Mouse (Mus musculus) WW6 (cell line): ENCODE results near the gene Camk1d.

Experiments used
- DNase-seq: peaks from one replicate; pipeline ENCODE4 v3.0.0-alpha.2; 2013; ENCODE audit warnings: low read depth, low spot score

Camk1d gene

GRCm38 (mm10) chr2:5663499-5663898 is 50.8 kb downstream of the Camk1d start:
- DNase-seq = no peak

GRCm38 (mm10) chr2:5661946-5662345 is 52.4 kb downstream of the Camk1d start:
- DNase-seq = no peak

DNA sequence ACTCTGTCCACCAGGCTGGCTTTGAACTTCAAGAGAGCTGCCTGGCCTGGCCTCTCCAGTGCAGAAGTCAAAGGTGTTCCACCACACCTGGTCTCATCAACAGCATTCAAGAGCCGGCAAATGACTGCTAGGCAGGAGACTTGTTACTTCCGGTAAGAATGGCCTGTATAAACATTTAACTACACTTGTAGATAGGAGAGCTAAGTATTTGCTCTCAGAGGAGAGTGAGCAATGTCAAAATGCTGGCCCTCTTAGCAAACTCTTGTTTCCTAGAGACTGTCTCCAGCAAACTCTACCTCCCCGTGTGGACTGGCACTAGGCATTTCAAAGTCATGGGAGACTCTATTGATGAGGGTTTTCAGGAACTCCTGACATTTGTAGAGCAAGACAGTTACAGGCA is 56.3 kb downstream of the Camk1d start:
- no peak for DNase-seq

DNA sequence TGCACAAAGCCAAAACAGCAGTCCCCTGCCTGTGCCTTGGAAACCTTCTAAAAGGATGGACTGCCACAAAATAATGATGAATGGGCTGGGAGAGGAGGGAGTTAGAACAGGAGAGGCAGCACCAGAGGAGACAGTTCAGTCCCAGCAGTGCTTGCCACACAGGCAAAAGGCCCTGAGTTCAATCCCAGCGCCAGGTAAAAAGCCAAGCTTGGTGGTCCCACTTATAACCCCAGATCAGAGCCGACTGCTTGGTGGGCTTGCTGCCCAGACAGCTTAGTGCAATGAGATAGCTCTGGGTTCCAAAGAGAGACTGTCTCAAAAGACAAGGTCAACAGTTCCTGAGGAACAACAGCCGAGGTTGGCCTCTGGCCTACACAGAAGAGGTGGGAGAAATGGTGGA is 58.0 kb downstream of the Camk1d start:
- DNase-seq = no peak

DNA sequence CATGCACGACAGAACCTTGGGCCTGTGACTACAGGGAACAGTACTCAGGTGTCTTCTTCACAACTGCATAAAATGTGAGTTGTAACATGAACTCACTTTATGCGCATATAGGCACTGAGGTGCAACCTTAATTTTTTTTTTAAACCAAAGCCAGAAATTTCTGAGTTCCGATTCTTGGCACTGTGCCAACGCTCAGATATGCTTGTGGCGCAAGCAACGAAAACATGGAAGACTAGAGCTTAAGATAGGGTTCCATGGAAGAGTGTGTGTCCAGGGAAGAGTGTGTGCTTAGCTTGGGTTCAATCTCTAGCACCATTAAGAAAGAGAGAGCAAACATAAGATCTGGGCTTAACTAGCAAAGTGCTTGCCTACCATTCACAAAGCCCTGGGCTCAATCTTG is 62.2 kb downstream of the Camk1d start:
- DNase-seq = no peak

DNA sequence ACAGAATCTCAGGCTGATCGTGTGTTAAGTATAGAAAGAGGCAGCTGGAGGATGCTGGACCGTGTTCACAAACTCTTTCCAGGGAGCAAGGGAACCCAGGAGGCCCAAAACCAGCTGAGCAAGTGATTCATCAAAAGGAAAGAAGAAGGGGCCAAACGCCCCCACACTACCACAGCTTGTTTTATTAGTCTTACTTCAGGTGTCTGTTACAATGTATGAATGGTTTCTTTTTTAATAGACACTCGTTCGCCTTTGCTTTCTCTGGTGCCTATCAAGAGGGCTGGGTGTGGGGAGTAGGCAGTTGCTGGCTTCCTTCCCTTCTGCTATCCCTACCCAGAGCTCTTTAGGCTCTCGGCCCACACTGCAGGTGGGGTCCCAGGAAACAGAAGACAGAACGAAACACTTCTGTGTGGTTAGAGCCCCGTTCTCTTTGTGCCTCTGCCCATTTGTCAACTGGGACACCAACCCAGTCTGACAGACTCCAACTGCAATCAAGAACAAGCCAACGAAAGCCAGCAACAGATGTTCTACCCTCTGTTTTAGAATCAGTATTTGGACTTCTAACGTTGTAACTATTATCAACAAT is 62.9 kb downstream of the Camk1d start:
- no peak for DNase-seq

DNA sequence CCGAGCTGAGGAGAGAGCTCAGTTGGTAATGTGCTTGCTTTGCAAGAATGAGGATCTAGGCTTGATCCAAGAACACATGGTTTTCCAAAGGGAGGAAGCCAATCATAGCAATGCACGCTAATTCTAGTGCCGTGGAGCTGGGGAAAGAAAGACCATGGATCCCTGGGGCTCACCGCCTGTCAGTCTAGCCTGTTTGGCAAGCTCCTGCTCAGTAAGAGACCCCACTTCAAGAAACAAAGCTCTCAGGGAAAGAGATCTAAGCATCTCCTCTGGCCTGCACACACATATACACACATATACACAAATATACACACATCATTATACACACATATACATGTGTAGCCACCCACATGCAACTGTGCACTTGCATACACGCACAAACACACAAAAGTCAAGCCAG is 65.1 kb downstream of the Camk1d start:
- DNase-seq = no peak

DNA sequence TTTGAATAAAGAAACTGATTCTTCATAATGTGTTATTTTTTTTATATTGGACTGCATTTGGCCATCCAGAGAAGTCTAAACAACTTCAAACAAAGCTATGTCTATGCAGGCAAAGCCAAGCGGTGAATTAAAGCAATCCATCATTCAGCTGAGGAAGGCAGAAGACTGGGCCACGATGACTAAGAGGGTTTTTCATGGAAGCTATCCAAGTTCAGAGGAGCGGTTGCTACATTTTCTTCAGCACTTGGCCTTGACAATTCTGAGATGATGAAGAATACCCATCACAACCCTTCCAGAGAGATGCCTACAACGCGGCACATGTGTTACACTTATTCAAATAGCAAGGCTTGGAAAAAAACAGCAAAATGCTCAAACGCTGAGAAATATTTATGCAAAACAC is 65.6 kb downstream of the Camk1d start:
- no peak for DNase-seq

DNA sequence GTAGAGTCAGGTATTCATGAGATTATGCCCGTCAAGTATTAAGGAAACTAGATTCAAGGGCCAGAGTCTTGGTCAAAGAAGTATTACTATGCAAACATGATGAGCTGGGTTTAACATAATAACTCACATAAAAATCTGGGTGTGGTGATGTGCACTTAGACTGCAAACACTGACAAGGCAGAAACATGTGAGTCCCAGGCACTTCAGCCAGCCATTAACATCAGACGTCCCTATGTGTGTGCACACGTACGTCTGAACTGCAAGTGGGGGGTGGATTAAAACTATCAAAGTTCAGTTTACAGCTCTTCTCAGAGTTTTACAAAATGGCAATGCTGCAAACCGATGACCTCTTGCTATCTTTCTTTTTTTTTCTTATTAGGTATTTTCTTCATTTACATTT is 68.0 kb downstream of the Camk1d start:
- DNase-seq = no peak

GRCm38 (mm10) chr2:5645584-5645983 is 68.7 kb downstream of the Camk1d start:
- no peak for DNase-seq

DNA sequence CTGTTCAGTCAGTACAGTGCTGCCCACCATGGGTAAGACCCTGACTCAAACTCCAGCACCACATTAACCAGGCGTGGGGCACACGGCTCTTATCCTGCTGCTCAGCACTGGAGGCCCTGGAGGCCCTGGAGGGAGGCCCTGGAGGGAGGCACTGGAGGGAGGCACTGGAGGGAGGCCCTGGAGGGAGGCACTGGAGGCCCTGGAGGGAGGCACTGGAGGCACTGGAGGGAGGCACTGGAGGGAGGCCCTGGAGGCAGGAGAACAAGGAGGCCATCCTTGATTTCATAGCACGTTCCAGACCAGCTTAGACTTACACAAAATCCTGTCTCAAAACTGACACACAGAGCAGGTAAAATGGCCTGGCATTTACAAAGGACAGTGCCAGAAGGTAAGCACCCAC is 70.4 kb downstream of the Camk1d start:
- DNase-seq = no peak

- no peak for DNase-seq
These were observed 71.1 kb downstream of the Camk1d start for GRCm38 (mm10) chr2:5643226-5643625.

- no peak for DNase-seq
These were observed 71.7 kb downstream of the Camk1d start for GRCm38 (mm10) chr2:5642624-5643023.

DNA sequence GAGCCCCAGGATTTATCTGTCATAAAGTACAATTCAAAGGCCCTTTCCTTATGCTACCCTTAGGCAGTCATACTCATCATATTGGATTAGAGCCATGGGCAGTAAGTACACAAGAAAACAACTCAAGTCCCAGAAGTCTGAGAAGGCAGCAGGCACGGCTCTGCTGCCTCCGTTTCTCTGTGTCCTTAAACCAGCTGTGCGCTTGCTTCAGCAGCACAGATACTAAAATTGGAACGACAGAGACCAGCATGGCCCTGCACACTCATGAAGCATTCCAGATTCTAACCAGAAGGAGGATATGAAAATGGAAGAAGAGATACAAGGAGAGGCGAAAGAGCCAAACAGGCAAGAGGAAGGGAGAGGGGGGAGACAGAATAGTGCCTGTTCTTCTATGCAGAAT is 72.6 kb downstream of the Camk1d start:
- DNase-seq = no peak

- DNase-seq = no peak
These were observed 73.7 kb downstream of the Camk1d start for GRCm38 (mm10) chr2:5640586-5640985.

DNA sequence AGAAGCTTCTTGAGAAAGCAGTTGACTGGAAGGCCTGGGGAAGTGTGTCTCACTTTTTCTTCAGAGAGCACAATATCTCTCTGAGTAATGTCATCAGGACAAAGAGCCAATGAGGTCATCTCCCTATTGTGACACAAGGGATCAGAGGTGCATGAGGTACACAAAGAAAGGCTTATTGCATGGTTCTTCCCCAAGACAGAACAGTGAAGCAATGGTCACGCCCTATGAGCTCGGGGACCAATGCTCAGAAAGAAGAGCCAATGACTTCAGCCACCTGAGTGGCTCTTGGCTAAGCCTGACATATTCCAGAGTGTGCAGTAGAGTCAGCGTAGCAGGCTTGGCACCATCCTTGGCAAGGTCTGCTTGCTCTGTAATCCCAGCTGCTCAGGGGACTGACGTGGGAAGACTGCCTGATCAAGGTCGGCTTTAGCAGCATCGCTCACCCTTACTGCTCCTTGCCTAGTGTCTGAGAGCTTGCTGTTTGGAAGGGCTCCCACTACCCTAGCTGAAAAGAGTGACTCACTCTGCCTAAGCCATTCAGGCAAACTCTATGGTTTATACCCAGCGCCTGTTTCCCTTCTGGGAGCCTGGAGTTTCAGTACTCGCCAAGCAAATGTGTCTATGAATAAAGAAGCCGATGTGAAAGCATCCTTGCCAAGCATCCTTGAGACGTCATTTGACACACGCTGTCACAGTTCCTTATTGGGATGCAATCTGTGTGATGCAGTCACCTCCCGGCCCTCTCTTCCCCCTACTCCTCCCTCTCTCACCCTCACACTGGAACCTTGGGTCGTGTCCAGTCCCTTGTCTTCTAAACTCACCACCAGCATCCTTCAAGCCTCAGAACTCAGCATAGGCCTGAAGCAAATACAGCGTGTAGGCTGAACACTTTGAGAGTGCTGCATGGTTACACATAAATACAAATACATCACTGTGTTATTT is 77.2 kb downstream of the Camk1d start:
- no peak for DNase-seq

DNA sequence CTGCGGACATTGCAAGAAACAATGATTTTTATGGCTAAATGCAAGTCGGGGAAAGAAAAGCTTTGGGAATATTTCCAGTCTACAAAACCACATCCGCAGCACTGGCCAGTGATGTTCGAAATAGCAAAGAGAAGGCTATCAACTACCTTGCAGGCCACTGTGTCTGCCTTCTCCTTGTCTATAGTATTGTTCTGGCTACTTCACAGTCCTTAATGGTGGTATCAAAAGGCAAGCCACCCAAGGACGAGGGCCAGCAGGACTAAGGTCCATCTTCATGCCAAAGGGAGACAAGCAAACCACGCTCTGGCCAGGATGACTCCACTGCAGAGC is 82.0 kb downstream of the Camk1d start:
- DNase-seq = no peak

GRCm38 (mm10) chr2:5631676-5632354 is 82.5 kb downstream of the Camk1d start:
- no peak for DNase-seq

GRCm38 (mm10) chr2:5630710-5631109 is 83.6 kb downstream of the Camk1d start:
- no peak for DNase-seq

DNA sequence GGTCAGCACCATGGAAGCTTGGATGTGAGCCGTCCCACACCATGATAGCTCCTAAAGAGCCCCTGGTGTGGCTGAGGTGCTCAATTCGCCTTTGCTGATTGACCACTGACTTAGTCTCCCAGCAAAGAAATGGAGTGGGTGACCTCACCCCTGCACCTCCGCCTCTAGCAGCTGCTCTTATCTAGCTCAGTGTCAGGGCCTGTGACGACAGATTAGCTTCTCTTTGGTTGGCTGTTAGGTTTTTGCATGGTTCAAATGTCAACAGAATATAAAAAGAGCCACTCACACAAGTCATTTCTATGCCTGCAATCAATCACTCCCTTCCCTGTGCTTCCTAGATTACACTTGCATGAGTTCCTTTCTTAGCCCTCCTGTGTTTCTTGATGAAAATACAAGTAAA is 89.9 kb downstream of the Camk1d start:
- DNase-seq = no peak

DNA sequence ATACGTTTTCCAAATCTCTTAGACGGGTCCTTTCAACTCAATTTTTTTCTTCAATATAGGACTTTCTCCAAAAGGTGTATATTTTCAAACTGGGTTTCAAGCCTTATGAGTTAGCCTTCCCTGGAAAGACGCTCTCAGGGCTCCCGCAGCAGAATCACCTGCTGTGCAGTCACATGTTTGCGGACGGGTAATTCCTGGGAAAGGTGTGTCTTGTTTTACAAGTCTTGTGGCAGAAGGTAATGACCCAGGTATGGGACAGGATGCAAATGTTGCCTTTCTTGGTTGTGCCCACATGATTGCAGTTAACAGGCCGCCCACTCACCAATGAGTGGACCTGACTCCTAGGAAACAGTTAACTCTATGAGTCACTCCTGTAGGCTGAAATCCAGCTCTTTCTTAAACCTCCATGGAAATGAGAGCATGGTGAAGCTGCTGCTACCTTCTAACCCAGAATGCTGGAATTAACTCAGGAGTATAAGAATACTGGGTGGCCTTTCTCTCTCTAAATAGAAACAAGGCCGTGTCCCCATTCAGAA is 95.9 kb downstream of the Camk1d start:
- no peak for DNase-seq

GRCm38 (mm10) chr2:5614896-5615295 is 99.4 kb downstream of the Camk1d start:
- DNase-seq = no peak

DNA sequence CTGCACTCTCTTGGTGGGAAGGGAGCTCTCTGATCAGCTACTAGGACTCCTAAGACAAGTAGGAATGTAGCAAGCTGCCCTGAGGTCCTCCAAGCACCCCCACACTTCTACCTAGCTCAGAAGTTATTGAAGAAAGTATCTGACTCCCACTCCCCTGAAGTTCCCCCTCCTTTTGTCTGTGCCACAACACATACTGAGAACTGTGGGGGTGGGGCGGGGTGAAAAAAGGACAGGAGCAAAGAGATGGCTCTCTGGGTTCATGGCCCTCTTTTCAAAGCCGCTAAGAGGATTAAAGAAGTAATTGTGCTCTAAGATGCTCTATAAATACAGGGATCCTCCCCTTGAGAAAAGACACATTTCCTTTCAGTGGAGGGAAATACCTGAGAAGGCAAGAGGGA is 100.0 kb downstream of the Camk1d start:
- DNase-seq = no peak
